Mouse (Mus musculus) lung, postnatal 4 days (tissue): ENCODE measurements around the gene Rag1.

Experiments used
- DNase-seq, 2 experiments: peaks; one replicate each; pipeline ENCODE4 v3.0.0; 2021

Rag1 gene

GRCm38 (mm10) chr2:101649114-101649671, at the start of gene Rag1, which contains the start of gene B230118H07Rik:
Rag1 (minus strand) TSS chr2:101649501.
B230118H07Rik (minus strand) TSS chr2:101649532.
- no peak for DNase-seq

- DNase-seq: no peak
Observed at GRCm38 (mm10) chr2:101695584-101695983, 46.3 kb upstream of the Rag1 start.

- DNase-seq: no peak
Observed at GRCm38 (mm10) chr2:101693577-101694215, 44.4 kb upstream of the Rag1 start.

GRCm38 (mm10) chr2:101693043-101693442, 43.7 kb upstream of the Rag1 start:
- DNase-seq: no peak

GRCm38 (mm10) chr2:101690252-101690827, 41.0 kb upstream of the Rag1 start:
- DNase-seq: peak in 1 of 2 experiments; percentile 26

GRCm38 (mm10) chr2:101688011-101688410, 38.7 kb upstream of the Rag1 start:
- no peak for DNase-seq

- DNase-seq: no peak
Observed at GRCm38 (mm10) chr2:101684421-101684820, 35.1 kb upstream of the Rag1 start.

GRCm38 (mm10) chr2:101679164-101679784, 30.0 kb upstream of the Rag1 start:
- DNase-seq: peak in 1 of 2 experiments; percentile 16

- DNase-seq: peak; percentile 92 to 93
Observed at GRCm38 (mm10) chr2:101678236-101679021, 29.1 kb upstream of the Rag1 start, which contains the start of gene Traf6. Traf6 (plus strand) TSS chr2:101678429.

GRCm38 (mm10) chr2:101673547-101673946, 24.2 kb upstream of the Rag1 start:
- no peak for DNase-seq

- no peak for DNase-seq
Observed at GRCm38 (mm10) chr2:101668751-101669150, 19.4 kb upstream of the Rag1 start.

- DNase-seq: no peak
Observed at GRCm38 (mm10) chr2:101665703-101666092, 16.4 kb upstream of the Rag1 start.

- peak; percentile 64 to 79 for DNase-seq
Observed at GRCm38 (mm10) chr2:101665058-101665702, 15.9 kb upstream of the Rag1 start.

GRCm38 (mm10) chr2:101660536-101660935, 11.2 kb upstream of the Rag1 start:
- DNase-seq: no peak

- DNase-seq: peak; percentile 56 to 72
Observed at GRCm38 (mm10) chr2:101652921-101653597, 3.8 kb upstream of the Rag1 start.

- no peak for DNase-seq
Observed at GRCm38 (mm10) chr2:101652204-101652920, 3.1 kb upstream of the Rag1 start.

GRCm38 (mm10) chr2:101650446-101650845, 1.1 kb upstream of the Rag1 start:
- no peak for DNase-seq

GRCm38 (mm10) chr2:101648361-101648760, 940 bp downstream of the Rag1 start:
- DNase-seq: no peak

- DNase-seq: no peak
Observed at GRCm38 (mm10) chr2:101645841-101646240, 3.5 kb downstream of the Rag1 start.

- DNase-seq: no peak
Observed at GRCm38 (mm10) chr2:101639840-101640350, 9.4 kb downstream of the Rag1 start.
